Mouse (Mus musculus) bone marrow macrophage, adult 2 months (primary cell): ENCODE measurements around the gene Syngr4.

Experiments
- CTCF ChIP-seq: IDR thresholded peaks from 2 replicates; pipeline ENCODE4 v1.5.1; 2012; ENCODE audit warnings: low read depth, mild to moderate bottlenecking, low read length, moderate library complexity
- POLR2A ChIP-seq: IDR thresholded peaks from 2 replicates; pipeline ENCODE4 v1.6.1; 2012; ENCODE audit warnings: mild to moderate bottlenecking, low read depth, low read length, borderline replicate concordance

DNA sequence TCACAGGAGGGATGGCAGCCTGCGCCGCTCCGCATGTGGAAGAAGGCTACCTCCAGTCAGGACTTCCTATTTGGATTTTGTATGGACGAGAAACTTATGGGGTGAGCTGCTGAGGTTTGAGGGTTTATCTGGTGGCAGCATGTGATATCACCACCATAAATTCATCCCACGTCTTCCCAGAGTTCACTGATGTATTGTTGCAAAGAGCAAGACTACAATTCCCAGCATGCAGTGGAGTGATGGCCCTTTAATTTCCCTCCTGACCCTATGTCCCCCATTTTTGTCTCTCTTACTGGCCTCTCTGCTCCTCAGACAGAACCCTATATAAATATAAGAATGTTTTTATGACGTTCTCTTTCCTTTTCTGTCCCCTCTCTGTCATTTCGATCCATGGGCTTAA, 33.7 kb downstream of the Syngr4 start:
- TF ChIP-seq CTCF (no peak), POLR2A (no peak)
